20 mouse cellular contexts compared by ENCODE assay signal in the genomic region with DNA sequence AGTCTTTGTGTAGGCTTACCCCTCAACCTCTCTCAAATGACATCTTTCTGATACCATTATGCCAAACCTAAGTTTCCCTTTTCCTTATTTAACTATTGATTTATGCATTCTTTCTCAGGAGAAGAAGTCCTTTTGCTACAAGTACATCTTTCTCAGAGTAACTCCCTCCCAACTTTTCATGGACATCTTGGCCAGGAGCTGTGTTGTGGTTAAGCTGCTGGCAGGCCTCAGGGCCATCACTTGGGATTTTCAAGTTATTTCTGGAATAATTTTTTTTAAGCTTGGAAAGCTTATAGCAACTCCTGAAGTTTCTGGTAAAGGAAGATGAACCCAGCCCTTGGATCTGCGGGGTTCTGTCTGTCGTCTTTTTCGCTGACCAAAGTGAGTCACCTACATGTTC. TPM values are rescaled to one million over a fixed set of nuclear protein-coding genes. Genes with fewer than 3 reads are reported as not detected.
"Had no signal": no experiment of that assay in that cellular context is flagged by ENCODE, and none has a peak within 500 bp of the region (broad histone marks: within the 10 kb centered on the region; RNA-seq: fewer than 3 reads in every experiment).

No protein-coding gene starts in this region.

- DNase-seq: kidney, adult 8-10 months; kidney, postnatal 10 days; kidney, postnatal 36 days; layer of hippocampus, adult 9-11 months; liver; lung, adult 18-20 months; lung, postnatal 14 days; lung, postnatal 4 days; midbrain, embryonic 14.5 days; thymus, adult 2 months; thymus, postnatal 14 days; thymus, postnatal 4 days had no signal

- H3K4me1 ChIP-seq: kidney, embryonic 15.5 days; liver, embryonic 12.5 days; liver, embryonic 15.5 days; lung, embryonic 15.5 days had no signal

- H3K4me2 ChIP-seq: kidney, embryonic 15.5 days; limb, embryonic 13.5 days; liver, embryonic 12.5 days; liver, embryonic 15.5 days; lung, embryonic 15.5 days; midbrain, embryonic 11.5 days had no signal

- H3K9ac ChIP-seq: kidney, embryonic 15.5 days; limb, embryonic 13.5 days; liver, embryonic 12.5 days; liver, embryonic 15.5 days; lung, embryonic 15.5 days had no signal

- H3K4me3 ChIP-seq: kidney, embryonic 15.5 days; limb, embryonic 10.5 days; limb, embryonic 13.5 days; liver, embryonic 12.5 days; liver, embryonic 15.5 days; lung, embryonic 15.5 days had no signal

- H3K9me3 ChIP-seq: kidney, embryonic 15.5 days; limb, embryonic 10.5 days; liver, embryonic 12.5 days; liver, embryonic 15.5 days; lung, embryonic 15.5 days had no signal

- ATAC-seq: liver, embryonic 12.5 days had no signal

- H3K27me3 ChIP-seq: kidney, embryonic 15.5 days; limb, embryonic 13.5 days; liver, embryonic 12.5 days; liver, embryonic 15.5 days; lung, embryonic 15.5 days had no signal

- H3K36me3 ChIP-seq: kidney, embryonic 15.5 days; limb, embryonic 10.5 days; liver, embryonic 12.5 days; liver, embryonic 15.5 days; lung, embryonic 15.5 days had no signal

- H3K27ac ChIP-seq: kidney, embryonic 15.5 days; limb, embryonic 10.5 days; limb, embryonic 13.5 days; liver, embryonic 12.5 days; liver, embryonic 15.5 days; lung, embryonic 15.5 days; stomach, postnatal 0 days had no signal

RNA-seq across cellular contexts. Expression of gene Adamtsl3, which starts 51.6 kb away (rescaled TPM):
- polyA plus RNA-seq: midbrain, embryonic 11.5 days had no signal
